Mouse (Mus musculus) heart, adult 2 months (tissue): ENCODE results near the gene Traf5. TPM values are rescaled to one million over a fixed set of nuclear protein-coding genes. Genes with fewer than 3 reads are reported as not detected.

Experiments used
- DNase-seq, 2 experiments: peaks; one replicate each; pipeline ENCODE4 v3.0.0; 2021
- H3K27ac ChIP-seq: fragments of 200-600 bp; 2 replicates; pipeline ENCODE4 v1.8.1; 2022
- H3K27me3 ChIP-seq: fragments of 200-500 bp; 2 replicates; pipeline ENCODE4 v1.6.1; 2012; ENCODE audit warnings: mild to moderate bottlenecking, low read length, inconsistent platforms, mixed read lengths; ENCODE audit not compliant: control insufficient read depth, insufficient read depth
- H3K36me3 ChIP-seq: fragments of 200-500 bp; 2 replicates; pipeline ENCODE4 v1.6.1; 2012; ENCODE audit warnings: low read length, inconsistent platforms; ENCODE audit not compliant: control insufficient read depth, insufficient read depth
- H3K4me1 ChIP-seq: fragments of 200-500 bp; 2 replicates; pipeline ENCODE4 v1.6.1; 2011; ENCODE audit warnings: low read length; ENCODE audit not compliant: control insufficient read depth, insufficient read depth
- H3K4me3 ChIP-seq: fragments of 200-600 bp; 2 replicates; pipeline ENCODE4 v1.8.1; 2022
- H3K79me2 ChIP-seq: fragments of 200-500 bp; replicated peaks from 2 replicates; pipeline ENCODE4 v1.6.1; 2012; ENCODE audit warnings: mild to moderate bottlenecking, inconsistent platforms, low read length, moderate library complexity, mixed read lengths; ENCODE audit not compliant: control insufficient read depth, insufficient read depth
- H3K9ac ChIP-seq: fragments of 200-500 bp; 2 replicates; pipeline ENCODE4 v1.6.1; 2012; ENCODE audit warnings: low read depth, mild to moderate bottlenecking, control low read depth, inconsistent platforms, low read length, mixed read lengths
- CTCF ChIP-seq: fragments of 200-600 bp; IDR thresholded peaks from 2 replicates; pipeline ENCODE4 v1.8.1; 2022; ENCODE audit warnings: antibody characterized with exemption, mild to moderate bottlenecking, moderate library complexity
- EP300 ChIP-seq: fragments of 200-500 bp; IDR thresholded peaks from 2 replicates; pipeline ENCODE4 v1.6.1; 2011; ENCODE audit warnings: low read depth, low read length, control low read depth; ENCODE audit not compliant: insufficient read depth
- POLR2A ChIP-seq: fragments of 200-500 bp; IDR thresholded peaks from 2 replicates; pipeline ENCODE4 v1.6.1; 2011; ENCODE audit warnings: mild to moderate bottlenecking, low read depth, low read length, control low read depth; ENCODE audit not compliant: insufficient read depth
- WGBS: fragments of 180-500 bp; shearing (Covaris S2); methylation state at CpG from one replicate; pipeline ENCODE4 v1.1.7; 2018; 5-methylcytosine and 5-hydroxymethylcytosine counted together
- intact Hi-C: fragments of 180-260 bp; cut with DNase I; formaldehyde crosslinking; loops from one replicate; pipeline ENCODE4 v1.15.1; 2025
- microRNA-seq, 2 experiments: library from miRNA; unstranded; fragments of <30 nt; microRNA quantifications; one replicate each; pipeline ENCODE4 v1.2.0; 2021
- polyA plus RNA-seq: library from polyadenylated mRNA; depleted of rRNA; stranded (reverse); fragments of >200 nt; gene quantifications from 2 replicates; pipeline ENCODE4 v1.2.3, GENCODE M21; 2012; rRNA removed
- total RNA-seq, 2 experiments: library from RNA; stranded (reverse); gene quantifications; 2 replicates each; pipeline ENCODE4 v1.2.3; 2021

Gene Traf5
- total and polyA plus RNA-seq, 3 experiments = 3.9 to 4.4 (median 4.3) TPM

GRCm38 (mm10) chr1:191947796-191948195 lies 144.6 kb downstream of the Traf5 start:
- intact Hi-C loops = no loop called here
- Histone ChIP-seq H3K4me1 (peaks cover 9% of the 10 kb centered on the region), H3K4me3 (no peak overlapping the region), H3K36me3 (no peaks in the 10 kb centered on the region), H3K79me2 (no peaks in the 10 kb centered on the region), H3K27ac (no peak overlapping the region; the same call in 1 of the 2 replicates), H3K27me3 (no peaks in the 10 kb centered on the region), H3K9ac (no peak overlapping the region)
- 92% methylated on average over 8 of the region's 8 CpGs for WGBS
- peak in 1 of 2 experiments; percentile 14 for DNase-seq
- TF ChIP-seq EP300 (no peak), CTCF (no peak), POLR2A (no peak)

Small RNA genes within 50 kb of the gene (microRNA-seq; reads per million reads assigned to microRNA genes)
- gene Mir3473c = 0.56 to 0.77 reads per million in 2 experiments

Other genes with a start within 250 kb of the Traf5 start
- 10 to 100 TPM; 17.1 to 18.6 TPM for gene Slc30a1, start 185.8 kb downstream of the Traf5 start, total RNA-seq
- gene Slc30a1, start 185.8 kb downstream of the Traf5 start, polyA plus RNA-seq = 5.3 and 11.4 TPM in 2 replicates
- under 1 TPM; 0.18 to 0.23 TPM for gene Rd3, start 115.2 kb downstream of the Traf5 start, total RNA-seq
- 0.47 and 0.49 TPM in 2 replicates for gene Rd3, start 115.2 kb downstream of the Traf5 start, polyA plus RNA-seq
- 10 to 100 TPM; 26.3 to 35.0 TPM for gene Rcor3, start 45.5 kb upstream of the Traf5 start, total RNA-seq
- gene Rcor3, start 45.5 kb upstream of the Traf5 start, polyA plus RNA-seq = 38.3 and 39.7 TPM in 2 replicates
- gene Kcnh1, start 98.2 kb upstream of the Traf5 start, total RNA-seq = under 1 TPM; 0.05 to 0.09 TPM
- gene Kcnh1, start 98.2 kb upstream of the Traf5 start, polyA plus RNA-seq = 0.06 and 0.09 TPM in 2 replicates